Mouse (Mus musculus): Measurements from ENCODE around the gene Slc43a3.

Gene Slc43a3

GRCm38 (mm10) chr2:84936474-84937429, at the start of gene Slc43a3:
Slc43a3 (plus strand) TSS chr2:84936579.
- no peak for TF ChIP-seq GATA4 (IDR thresholded peaks at IDR 0.05; ENCODE audit: insufficient replicate concordance, low read length)

GRCm38 (mm10) chr2:84886821-84887281, 49.5 kb upstream of the Slc43a3 start:
- no peak for TF ChIP-seq GATA4 (IDR thresholded peaks at IDR 0.05; ENCODE audit: insufficient replicate concordance, low read length)

- TF ChIP-seq GATA4 (IDR thresholded peaks at IDR 0.05; ENCODE audit: insufficient replicate concordance, low read length), result no peak
Observed at GRCm38 (mm10) chr2:84887411-84888271, 48.7 kb upstream of the Slc43a3 start.

GRCm38 (mm10) chr2:84888657-84889315, 47.6 kb upstream of the Slc43a3 start:
- no peak for TF ChIP-seq GATA4 (IDR thresholded peaks at IDR 0.05; ENCODE audit: insufficient replicate concordance, low read length)

- TF ChIP-seq GATA4 (IDR thresholded peaks at IDR 0.05; ENCODE audit: insufficient replicate concordance, low read length), result no peak
Observed at GRCm38 (mm10) chr2:84889316-84890044, 46.9 kb upstream of the Slc43a3 start.

- no peak for TF ChIP-seq GATA4 (IDR thresholded peaks at IDR 0.05; ENCODE audit: insufficient replicate concordance, low read length)
Observed at GRCm38 (mm10) chr2:84890045-84890340, 46.4 kb upstream of the Slc43a3 start.

- no peak for TF ChIP-seq GATA4 (IDR thresholded peaks at IDR 0.05; ENCODE audit: insufficient replicate concordance, low read length)
Observed at GRCm38 (mm10) chr2:84893359-84893758, 43.0 kb upstream of the Slc43a3 start.

GRCm38 (mm10) chr2:84895495-84896198, 40.7 kb upstream of the Slc43a3 start:
- TF ChIP-seq GATA4 (IDR thresholded peaks at IDR 0.05; ENCODE audit: insufficient replicate concordance, low read length), result peak; percentile 36; the same call in 1 of the 2 replicates

- no peak for TF ChIP-seq GATA4 (IDR thresholded peaks at IDR 0.05; ENCODE audit: insufficient replicate concordance, low read length)
Observed at GRCm38 (mm10) chr2:84912722-84913121, 23.7 kb upstream of the Slc43a3 start.

- TF ChIP-seq GATA4 (IDR thresholded peaks at IDR 0.05; ENCODE audit: insufficient replicate concordance, low read length), result no peak
Observed at GRCm38 (mm10) chr2:84913881-84914280, 22.5 kb upstream of the Slc43a3 start.

- TF ChIP-seq GATA4 (IDR thresholded peaks at IDR 0.05; ENCODE audit: insufficient replicate concordance, low read length), result no peak
Observed at GRCm38 (mm10) chr2:84915330-84915729, 21.0 kb upstream of the Slc43a3 start.

GRCm38 (mm10) chr2:84916548-84917320, 19.6 kb upstream of the Slc43a3 start:
- TF ChIP-seq GATA4 (IDR thresholded peaks at IDR 0.05; ENCODE audit: insufficient replicate concordance, low read length), result peak; percentile 98

- no peak for TF ChIP-seq GATA4 (IDR thresholded peaks at IDR 0.05; ENCODE audit: insufficient replicate concordance, low read length)
Observed at GRCm38 (mm10) chr2:84918188-84918587, 18.2 kb upstream of the Slc43a3 start.
